Mouse (Mus musculus) megakaryocyte-erythroid progenitor cell, adult 5-6 weeks (primary cell): ENCODE results near the gene Hoxc5. TPM values are rescaled to one million over a fixed set of nuclear protein-coding genes. Genes with fewer than 3 reads are reported as not detected.

Experiments used
- ATAC-seq: replicated peaks from 2 replicates; pipeline ENCODE4 v1.8.0; 2016; ENCODE audit warnings: mild to moderate bottlenecking, inconsistent platforms; ENCODE audit not compliant: severe bottlenecking, poor library complexity, low FRiP score, low TSS enrichment
- total RNA-seq, 2 experiments: library from RNA; stranded (forward) in 1 of 2; stranded (reverse) in 1 of 2; fragments of 200-1000, 215-1000 nt in 1 of 2; fragments of >200 nt in 1 of 2; fragmentation: Nextera tagmentation in 1 of 2; gene quantifications; 2 replicates each; pipeline ENCODE4 v1.2.3; 2014 to 2017

Gene Hoxc5
- total RNA-seq, 2 experiments from 2014 or later: not detected

GRCm38 (mm10) chr15:103027266-103028235 is 60.3 kb downstream of the Hoxc5 start:
- ATAC-seq: no peak

- no peak for ATAC-seq
Observed at GRCm38 (mm10) chr15:103028916-103029512, 61.8 kb downstream of the Hoxc5 start.

- no peak for ATAC-seq
Observed at GRCm38 (mm10) chr15:103030142-103030541, 62.9 kb downstream of the Hoxc5 start.

GRCm38 (mm10) chr15:103032167-103032566 is 64.9 kb downstream of the Hoxc5 start:
- no peak for ATAC-seq

- no peak for ATAC-seq
Observed at GRCm38 (mm10) chr15:103032646-103033575, 65.7 kb downstream of the Hoxc5 start.

GRCm38 (mm10) chr15:103034043-103034806 is 67.0 kb downstream of the Hoxc5 start:
- no peak for ATAC-seq

GRCm38 (mm10) chr15:103034807-103035547 is 67.7 kb downstream of the Hoxc5 start:
- no peak for ATAC-seq

GRCm38 (mm10) chr15:103035548-103035881 is 68.3 kb downstream of the Hoxc5 start:
- no peak for ATAC-seq

- ATAC-seq: no peak
Observed at GRCm38 (mm10) chr15:103037579-103037978, 70.3 kb downstream of the Hoxc5 start.

GRCm38 (mm10) chr15:103038701-103039480 is 71.6 kb downstream of the Hoxc5 start:
- ATAC-seq: no peak

- no peak for ATAC-seq
Observed at GRCm38 (mm10) chr15:103039609-103040008, 72.4 kb downstream of the Hoxc5 start.

GRCm38 (mm10) chr15:103040601-103041000 is 73.4 kb downstream of the Hoxc5 start:
- ATAC-seq: no peak

GRCm38 (mm10) chr15:103041613-103042012 is 74.4 kb downstream of the Hoxc5 start:
- ATAC-seq: no peak

- ATAC-seq: no peak
Observed at GRCm38 (mm10) chr15:103042209-103042608, 75.0 kb downstream of the Hoxc5 start.

- no peak for ATAC-seq
Observed at GRCm38 (mm10) chr15:103051670-103052069, 84.4 kb downstream of the Hoxc5 start.

GRCm38 (mm10) chr15:103053210-103053609 is 86.0 kb downstream of the Hoxc5 start:
- no peak for ATAC-seq

- no peak for ATAC-seq
Observed at GRCm38 (mm10) chr15:103056396-103056795, 89.2 kb downstream of the Hoxc5 start.

- no peak for ATAC-seq
Observed at GRCm38 (mm10) chr15:103058715-103059114, 91.5 kb downstream of the Hoxc5 start.
